Mouse (Mus musculus) forebrain, embryonic 10.5 days (tissue): ENCODE data around the gene Rbm47. TPM values are rescaled to one million over a fixed set of nuclear protein-coding genes. Genes with fewer than 3 reads are reported as not detected.

Experiments
- DNase-seq: peaks from one replicate; pipeline ENCODE4 v3.0.0-alpha.2; 2017; ENCODE audit warnings: low spot score; ENCODE audit errors: extremely low spot score
- H3K27ac ChIP-seq: fragments of 300-500 bp; sonication (generic); 2 replicates; pipeline ENCODE4 v1.5.1; 2016; ENCODE audit warnings: mild to moderate bottlenecking
- H3K27me3 ChIP-seq: fragments of 300-500 bp; sonication (generic); 2 replicates; pipeline ENCODE4 v1.6.1; 2016; ENCODE audit warnings: mild to moderate bottlenecking; ENCODE audit not compliant: poor library complexity, severe bottlenecking
- H3K36me3 ChIP-seq: fragments of 300-500 bp; sonication (generic); replicated peaks from 2 replicates; pipeline ENCODE4 v1.6.1; 2016; ENCODE audit warnings: mild to moderate bottlenecking, moderate library complexity
- H3K4me1 ChIP-seq: fragments of 300-500 bp; sonication (generic); 2 replicates; pipeline ENCODE4 v1.6.1; 2016
- H3K4me3 ChIP-seq: fragments of 300-500 bp; sonication (generic); 2 replicates; pipeline ENCODE4 v1.5.1; 2016; ENCODE audit warnings: mild to moderate bottlenecking, moderate library complexity
- H3K9me3 ChIP-seq: fragments of 300-500 bp; sonication (generic); 2 replicates; pipeline ENCODE4 v1.6.1; 2016; ENCODE audit warnings: mild to moderate bottlenecking, moderate library complexity
- WGBS: fragments of 180-500 bp; shearing (Covaris S2); methylation state at CpG from one replicate; pipeline ENCODE4 v1.1.7; 2016; 5-methylcytosine and 5-hydroxymethylcytosine counted together
- polyA plus RNA-seq: library from polyadenylated mRNA; unstranded; fragments of >200 nt; fragmentation: Nextera tagmentation; extraction: Ambion mirVana; gene quantifications from 2 replicates; pipeline ENCODE4 v1.2.1, GENCODE M21; 2016

The Rbm47 gene
- polyA plus RNA-seq, 1 experiment from 2014 or later, result 3.4 TPM

DNA sequence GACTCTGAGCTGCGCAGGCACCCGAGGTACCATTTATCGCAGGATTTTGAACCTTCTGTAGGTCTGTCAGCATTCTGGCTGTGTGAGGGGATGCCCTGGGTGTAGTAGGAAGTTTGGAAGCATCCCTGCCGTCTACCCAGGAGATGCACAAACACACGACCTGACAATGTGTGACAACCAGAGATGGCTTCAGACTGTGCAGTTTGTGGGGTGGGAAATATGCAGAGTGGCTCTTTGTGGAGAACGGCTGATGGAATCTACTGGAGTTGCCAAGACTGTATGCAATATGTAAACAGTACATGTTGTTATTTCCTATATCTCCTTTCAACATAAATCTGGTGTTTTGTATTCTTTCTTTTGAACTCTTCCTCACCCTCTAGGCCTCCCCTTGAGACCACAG is 135.9 kb downstream of the Rbm47 start:
- H3K27ac ChIP-seq, result no peak overlapping the region
- H3K36me3 ChIP-seq, result no peaks in the 10 kb centered on the region
- WGBS, result 81% methylated on average over 6 of the region's 6 CpGs
- no peak for DNase-seq
- no peak overlapping the region for H3K4me3 ChIP-seq
- H3K9me3 ChIP-seq, result no peaks in the 10 kb centered on the region
- H3K27me3 ChIP-seq, result no peaks in the 10 kb centered on the region
- H3K4me1 ChIP-seq, result peaks cover 15% of the 10 kb centered on the region; the same call in 1 of the 2 replicates

GRCm38 (mm10) chr5:66036440-66037054 is 136.4 kb downstream of the Rbm47 start:
- Histone ChIP-seq H3K9me3 (no peaks in the 10 kb centered on the region), H3K27ac (no peak overlapping the region), H3K4me3 (no peak overlapping the region), H3K27me3 (no peaks in the 10 kb centered on the region), H3K36me3 (no peaks in the 10 kb centered on the region), H3K4me1 (peaks cover 15% of the 10 kb centered on the region; the same call in 1 of the 2 replicates)
- no peak for DNase-seq
- WGBS, result 47% methylated on average over 7 of the region's 7 CpGs

GRCm38 (mm10) chr5:66034375-66035195 is 138.3 kb downstream of the Rbm47 start:
- DNase-seq, result no peak
- WGBS, result 71% methylated on average over 14 of the region's 14 CpGs

GRCm38 (mm10) chr5:66032826-66033225 is 140.1 kb downstream of the Rbm47 start:
- no peaks in the 10 kb centered on the region for H3K36me3 ChIP-seq
- H3K27ac ChIP-seq, result no peak overlapping the region
- no peaks in the 10 kb centered on the region for H3K9me3 ChIP-seq
- no peak overlapping the region for H3K4me3 ChIP-seq
- no peak for DNase-seq
- no peaks in the 10 kb centered on the region for H3K27me3 ChIP-seq
- peaks cover 15% of the 10 kb centered on the region; the same call in 1 of the 2 replicates for H3K4me1 ChIP-seq
- 92% methylated on average over 1 of the region's 1 CpGs for WGBS

More at GRCm38 (mm10) chr5:66034375-66035195, 138.3 kb downstream of the Rbm47 start:
- Histone ChIP-seq H3K9me3 (no peaks in the 10 kb centered on the region), H3K36me3 (no peaks in the 10 kb centered on the region), H3K4me1 (peaks cover 15% of the 10 kb centered on the region; the same call in 1 of the 2 replicates), H3K27me3 (no peaks in the 10 kb centered on the region), H3K4me3 (no peak overlapping the region), H3K27ac (no peak overlapping the region; the same call in 1 of the 2 replicates)

DNA sequence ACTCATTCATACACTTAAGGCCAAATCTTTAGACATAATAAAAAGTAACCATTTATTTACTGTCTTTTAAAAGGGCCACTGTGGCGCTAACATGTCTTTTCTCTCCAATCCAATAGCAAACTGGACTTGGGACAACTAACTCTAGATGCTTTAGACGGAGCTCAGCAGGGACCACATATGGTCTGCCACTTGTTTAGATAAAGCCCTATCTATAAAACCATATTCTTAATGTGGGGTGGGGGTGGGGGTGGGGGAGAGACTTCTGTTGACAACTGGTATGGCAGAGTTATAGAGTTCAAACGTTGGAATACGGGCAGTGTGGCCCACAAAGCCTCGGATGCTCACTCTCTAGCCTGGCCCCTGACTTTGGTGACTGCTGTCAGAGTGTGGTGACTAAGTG is 141.2 kb downstream of the Rbm47 start:
- Histone ChIP-seq H3K4me1 (peaks cover 13% of the 10 kb centered on the region; the same call in 1 of the 2 replicates), H3K27ac (no peak overlapping the region), H3K4me3 (no peak overlapping the region), H3K9me3 (peaks cover 4% of the 10 kb centered on the region), H3K36me3 (peaks cover 4% of the 10 kb centered on the region), H3K27me3 (no peaks in the 10 kb centered on the region)
- WGBS, result 86% methylated on average over 5 of the region's 5 CpGs
- no peak for DNase-seq

- DNase-seq, result no peak
- no peaks in the 10 kb centered on the region for H3K27me3 ChIP-seq
- H3K9me3 ChIP-seq, result peaks cover 17% of the 10 kb centered on the region
- H3K4me1 ChIP-seq, result no peaks in the 10 kb centered on the region
- 93% methylated on average over 5 of the region's 5 CpGs for WGBS
- H3K4me3 ChIP-seq, result no peak overlapping the region
- peaks cover 16% of the 10 kb centered on the region for H3K36me3 ChIP-seq
- no peak overlapping the region for H3K27ac ChIP-seq
Measured at GRCm38 (mm10) chr5:66028232-66028631, 144.7 kb downstream of the Rbm47 start.

DNA sequence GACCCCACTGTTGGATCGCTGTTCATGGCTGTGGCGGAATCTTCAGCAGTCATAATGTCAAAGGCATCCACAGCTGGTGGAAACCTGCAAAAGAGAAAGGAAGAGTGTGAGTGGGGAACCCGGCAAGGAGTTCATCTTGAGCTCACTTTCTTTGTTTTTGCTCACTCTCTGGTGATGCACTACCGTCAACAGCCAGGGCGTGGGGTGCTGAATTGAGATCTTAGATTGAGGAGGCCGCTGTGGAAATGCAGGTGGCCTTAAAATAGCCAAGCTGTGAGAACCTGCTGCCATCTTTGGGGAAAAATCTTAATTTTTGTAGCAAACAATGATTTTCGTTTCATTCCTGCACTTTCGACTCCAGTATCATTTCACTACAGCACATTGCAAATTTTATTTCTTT is 145.7 kb downstream of the Rbm47 start:
- Histone ChIP-seq H3K9me3 (peaks cover 17% of the 10 kb centered on the region), H3K4me1 (no peaks in the 10 kb centered on the region), H3K27ac (no peak overlapping the region), H3K27me3 (no peaks in the 10 kb centered on the region), H3K36me3 (peaks cover 16% of the 10 kb centered on the region), H3K4me3 (no peak overlapping the region)
- DNase-seq, result no peak
- WGBS, result 96% methylated on average over 8 of the region's 8 CpGs

DNA sequence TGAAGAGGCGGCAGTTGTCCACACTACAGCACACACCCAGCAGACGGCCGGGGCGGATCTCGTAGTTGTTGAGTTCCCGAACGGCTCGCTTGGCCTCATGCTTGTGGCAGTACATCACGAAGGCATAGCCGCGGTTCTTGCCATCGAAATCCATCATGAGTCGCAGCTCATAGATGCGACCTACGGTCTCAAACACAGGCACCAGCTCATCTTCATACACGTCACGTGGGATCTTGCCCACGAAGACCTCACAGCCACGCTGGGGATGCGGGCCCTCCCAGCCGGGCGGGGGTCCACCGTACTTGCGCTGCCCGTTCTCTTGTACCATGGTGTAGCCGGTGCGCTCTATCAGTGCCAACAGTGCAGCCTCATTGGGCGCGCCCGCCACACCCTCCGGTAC is 146.1 kb downstream of the Rbm47 start:
- Histone ChIP-seq H3K9me3 (peaks cover 17% of the 10 kb centered on the region), H3K27ac (no peak overlapping the region), H3K27me3 (no peaks in the 10 kb centered on the region), H3K36me3 (peaks cover 16% of the 10 kb centered on the region), H3K4me3 (no peak overlapping the region), H3K4me1 (no peaks in the 10 kb centered on the region)
- DNase-seq, result no peak
- WGBS, result 97% methylated on average over 31 of the region's 31 CpGs

GRCm38 (mm10) chr5:66015449-66015961 is 157.4 kb downstream of the Rbm47 start:
- WGBS, result 94% methylated on average over 2 of the region's 2 CpGs
- Histone ChIP-seq H3K36me3 (no peaks in the 10 kb centered on the region), H3K27ac (no peak overlapping the region), H3K27me3 (no peaks in the 10 kb centered on the region), H3K9me3 (no peaks in the 10 kb centered on the region), H3K4me3 (no peak overlapping the region), H3K4me1 (no peaks in the 10 kb centered on the region)
- no peak for DNase-seq

GRCm38 (mm10) chr5:66014437-66014836 is 158.5 kb downstream of the Rbm47 start:
- H3K27ac ChIP-seq, result no peak overlapping the region
- H3K4me3 ChIP-seq, result no peak overlapping the region
- DNase-seq, result no peak
- no peaks in the 10 kb centered on the region for H3K36me3 ChIP-seq
- no peaks in the 10 kb centered on the region for H3K9me3 ChIP-seq
- 78% methylated on average over 2 of the region's 2 CpGs for WGBS
- H3K27me3 ChIP-seq, result no peaks in the 10 kb centered on the region
- H3K4me1 ChIP-seq, result no peaks in the 10 kb centered on the region

GRCm38 (mm10) chr5:66013999-66014398 is 158.9 kb downstream of the Rbm47 start:
- H3K36me3 ChIP-seq, result no peaks in the 10 kb centered on the region
- no peak for DNase-seq
- H3K27ac ChIP-seq, result no peak overlapping the region
- H3K27me3 ChIP-seq, result no peaks in the 10 kb centered on the region
- no peak overlapping the region for H3K4me3 ChIP-seq
- H3K9me3 ChIP-seq, result no peaks in the 10 kb centered on the region
- WGBS, result 83% methylated on average over 3 of the region's 3 CpGs
- no peaks in the 10 kb centered on the region for H3K4me1 ChIP-seq

DNA sequence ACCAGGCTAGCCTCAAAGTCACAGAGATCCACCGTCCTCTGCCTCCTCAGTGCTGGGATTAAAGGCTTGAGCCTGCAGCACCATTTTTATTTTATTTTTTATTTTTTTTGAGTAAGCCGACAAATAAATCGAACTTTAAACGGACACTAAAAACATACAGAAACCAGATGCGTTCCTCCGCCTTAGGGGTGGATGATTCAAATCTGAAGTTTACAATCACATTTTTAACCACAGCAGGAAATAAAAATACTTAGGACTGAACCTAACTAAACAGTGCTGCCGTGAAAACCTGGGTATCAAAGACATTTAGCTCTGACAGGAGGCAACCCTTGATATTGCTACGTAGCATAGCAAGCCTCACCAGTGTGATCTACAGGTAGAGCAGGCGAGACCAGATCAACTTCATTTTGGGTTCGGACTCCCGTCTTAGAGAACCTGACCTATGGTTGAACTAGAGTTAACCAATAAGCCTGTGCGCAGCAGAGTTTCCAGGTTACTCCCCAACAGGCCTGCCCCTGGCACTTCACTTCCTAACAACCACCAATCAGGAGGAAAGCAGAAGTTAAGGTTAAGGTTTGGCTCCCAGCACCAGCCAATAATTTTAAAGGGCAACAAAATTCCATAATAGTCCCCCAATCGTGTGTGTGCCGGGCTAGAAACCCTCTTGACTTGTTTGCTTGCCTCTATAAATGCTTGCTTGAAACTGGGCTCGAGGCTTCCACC is 164.5 kb downstream of the Rbm47 start:
- H3K9me3 ChIP-seq, result no peaks in the 10 kb centered on the region
- WGBS, result 89% methylated on average over 15 of the region's 15 CpGs
- H3K4me1 ChIP-seq, result peaks cover 10% of the 10 kb centered on the region
- H3K27me3 ChIP-seq, result no peaks in the 10 kb centered on the region
- H3K36me3 ChIP-seq, result no peaks in the 10 kb centered on the region
- no peak for DNase-seq
- H3K4me3 ChIP-seq, result no peak overlapping the region
- no peak overlapping the region for H3K27ac ChIP-seq
